Mouse (Mus musculus) liver, embryonic 12.5 days (tissue): Measurements from ENCODE around the gene Mtrf1. TPM values are rescaled to one million over a fixed set of nuclear protein-coding genes. Genes with fewer than 3 reads are reported as not detected.

Experiments
- ATAC-seq: fragments of 200-750 bp; cut with Nextera tagmentation; 2 replicates; pipeline ENCODE4 v1.8.0; 2017; ENCODE audit warnings: moderate number of reproducible peaks, mild to moderate bottlenecking, moderate library complexity
- H3K27ac ChIP-seq: fragments of 300-500 bp; sonication (generic); 2 replicates; pipeline ENCODE4 v1.5.1; 2016; ENCODE audit warnings: mild to moderate bottlenecking
- H3K27me3 ChIP-seq: fragments of 300-500 bp; sonication (generic); replicated peaks from 2 replicates; pipeline ENCODE4 v1.6.1; 2016; ENCODE audit warnings: mild to moderate bottlenecking, moderate library complexity
- H3K36me3 ChIP-seq: fragments of 300-500 bp; sonication (generic); 2 replicates; pipeline ENCODE4 v1.6.1; 2016; ENCODE audit warnings: mild to moderate bottlenecking, moderate library complexity
- H3K4me1 ChIP-seq: fragments of 300-500 bp; sonication (generic); 2 replicates; pipeline ENCODE4 v1.6.1; 2016
- H3K4me2 ChIP-seq: fragments of 300-500 bp; sonication (generic); 2 replicates; pipeline ENCODE4 v1.6.1; 2016; ENCODE audit warnings: mild to moderate bottlenecking, moderate library complexity
- H3K4me3 ChIP-seq: fragments of 300-500 bp; sonication (generic); 2 replicates; pipeline ENCODE4 v1.5.1; 2016; ENCODE audit warnings: mild to moderate bottlenecking, moderate library complexity
- H3K9ac ChIP-seq: fragments of 300-500 bp; sonication (generic); 2 replicates; pipeline ENCODE4 v1.6.1; 2016; ENCODE audit warnings: mild to moderate bottlenecking, moderate library complexity
- H3K9me3 ChIP-seq: fragments of 300-500 bp; sonication (generic); replicated peaks from 2 replicates; pipeline ENCODE4 v1.6.1; 2016; ENCODE audit warnings: mild to moderate bottlenecking, moderate library complexity
- WGBS: fragments of 180-500 bp; shearing (Covaris S2); methylation state at CpG from one replicate; pipeline ENCODE4 v1.1.7; 2016; ENCODE audit not compliant: insufficient replicate concordance; 5-methylcytosine and 5-hydroxymethylcytosine counted together
- polyA plus RNA-seq: library from polyadenylated mRNA; unstranded; fragments of >200 nt; fragmentation: Nextera tagmentation; extraction: Ambion mirVana; gene quantifications from 2 replicates; pipeline ENCODE4 v1.2.1, GENCODE M21; 2016

Gene Mtrf1
- polyA plus RNA-seq, result 6.7 and 7.3 TPM in 2 replicates

DNA sequence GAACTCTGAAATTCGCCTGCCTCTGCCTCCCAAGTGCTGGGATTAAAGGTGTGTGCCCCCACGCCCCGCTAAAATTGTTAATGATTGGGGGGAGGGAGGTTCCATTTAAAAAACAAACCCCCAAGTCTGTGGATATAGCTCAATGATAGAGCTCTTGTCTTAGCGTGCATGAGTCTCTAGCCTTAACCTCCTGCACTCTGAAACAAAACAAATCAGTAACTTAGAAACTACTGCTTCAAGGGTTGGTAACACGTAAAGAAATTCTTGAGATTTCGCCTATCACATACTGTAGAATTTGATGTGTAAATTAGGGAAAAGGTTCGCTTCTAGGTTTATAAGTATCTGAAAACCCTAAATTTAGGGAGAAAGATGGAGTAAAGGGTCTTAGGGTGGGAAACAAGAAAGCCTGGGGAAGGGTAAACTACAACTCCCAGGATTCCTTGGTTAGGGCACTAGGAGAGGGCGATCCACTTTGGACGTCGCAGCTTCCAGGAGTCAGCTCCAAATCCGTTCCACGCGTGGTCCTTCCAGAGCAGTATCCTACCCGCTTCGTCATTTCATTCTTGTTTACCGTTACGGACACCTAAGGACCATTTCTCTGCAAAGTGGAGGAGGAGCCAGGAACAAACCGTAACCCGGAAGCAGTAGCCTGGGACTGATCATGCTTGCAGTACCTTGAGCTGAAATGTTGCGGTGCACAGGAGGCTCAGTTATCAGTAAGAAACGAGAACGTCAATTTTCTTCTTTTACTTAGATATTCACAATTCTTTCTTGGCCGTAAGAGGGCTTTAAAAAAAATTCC is at the start of gene Mtrf1:
Gene Mtrf1, plus strand, starts transcription at position 452 of the 802 bp plus-strand sequence.
- ATAC-seq, result peak; percentile 87
- Histone ChIP-seq H3K9me3 (no peaks in the 10 kb centered on the region), H3K4me3 (peak within 1 kb of the TSS; percentile 67), H3K9ac (peak within 1 kb of the TSS; percentile 74), H3K4me2 (peak within 1 kb of the TSS; percentile 65), H3K36me3 (peaks cover 12% of the 10 kb centered on the region), H3K27me3 (no peaks in the 10 kb centered on the region), H3K27ac (peak within 1 kb of the TSS; percentile 81), H3K4me1 (peaks cover 10% of the 10 kb centered on the region)
- WGBS, result 19% methylated on average over 23 of the region's 23 CpGs

DNA sequence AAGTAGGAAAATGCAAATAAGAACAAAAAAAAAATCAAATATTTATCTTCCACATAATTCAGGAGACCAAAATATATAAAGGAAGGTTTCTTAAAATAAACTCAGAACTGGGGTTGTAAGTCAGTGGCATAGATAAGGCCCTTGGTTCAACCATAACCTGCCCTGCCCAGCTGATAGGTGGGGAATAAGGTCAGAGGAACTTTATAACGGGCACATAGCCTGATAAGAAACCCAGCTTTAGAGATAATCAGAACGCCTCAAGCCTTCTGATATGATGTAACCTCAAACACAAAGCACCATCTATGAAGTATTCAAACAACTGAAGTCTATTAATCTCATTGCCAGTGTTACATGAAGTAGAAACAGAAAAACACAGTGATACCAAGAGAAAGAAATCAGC is 39.5 kb upstream of the Mtrf1 start:
- no peak overlapping the region for H3K4me3 ChIP-seq
- peaks cover 21% of the 10 kb centered on the region for H3K4me1 ChIP-seq
- H3K27me3 ChIP-seq, result no peaks in the 10 kb centered on the region
- no peaks in the 10 kb centered on the region for H3K9me3 ChIP-seq
- 15% methylated on average over 2 of the region's 2 CpGs for WGBS
- peaks cover 78% of the 10 kb centered on the region for H3K36me3 ChIP-seq
- peak; percentile 89 for ATAC-seq
- H3K4me2 ChIP-seq, result no peak overlapping the region
- H3K9ac ChIP-seq, result no peak overlapping the region
- no peak overlapping the region for H3K27ac ChIP-seq

DNA sequence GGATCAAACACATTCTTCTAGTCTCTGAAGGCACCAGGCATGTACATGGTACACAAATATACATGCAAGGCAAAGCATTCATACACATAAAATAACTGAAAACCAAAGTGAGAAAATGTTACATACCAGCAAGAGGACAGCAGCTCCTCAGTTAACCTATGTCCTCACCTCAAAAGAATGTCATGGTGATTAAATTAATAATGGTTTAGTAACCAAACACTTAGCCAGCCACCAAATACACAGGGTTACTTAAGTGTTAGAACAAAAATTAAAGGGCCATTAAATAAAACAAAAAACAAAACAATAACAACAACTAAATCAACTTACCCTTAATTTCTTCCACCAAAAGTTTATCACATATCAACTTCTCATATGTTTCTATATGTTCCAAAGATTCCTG is 20.5 kb upstream of the Mtrf1 start:
- no peak for ATAC-seq

DNA sequence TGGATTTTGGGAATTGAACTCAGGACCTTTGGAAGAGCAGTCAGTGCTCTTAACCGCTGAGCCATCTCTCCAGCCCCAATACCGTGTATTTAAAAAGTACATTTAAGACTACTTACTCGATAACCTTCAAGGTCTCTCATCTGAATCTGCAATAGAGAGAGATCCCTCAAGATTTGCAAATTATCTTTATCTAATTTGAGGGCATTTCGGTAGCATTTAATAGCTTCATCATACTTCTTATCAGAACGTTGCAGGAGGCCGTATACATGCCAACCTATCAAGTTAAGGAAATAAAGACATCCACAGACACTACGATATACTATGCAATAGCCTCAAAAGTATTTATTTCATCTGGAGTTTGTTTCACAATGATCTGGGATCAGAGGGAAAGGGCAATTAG is 14.5 kb upstream of the Mtrf1 start:
- peaks cover 66% of the 10 kb centered on the region for H3K36me3 ChIP-seq
- 73% methylated on average over 7 of the region's 7 CpGs for WGBS
- H3K4me2 ChIP-seq, result no peak overlapping the region
- H3K27me3 ChIP-seq, result no peaks in the 10 kb centered on the region
- no peak overlapping the region for H3K4me3 ChIP-seq
- H3K27ac ChIP-seq, result no peak overlapping the region
- H3K9me3 ChIP-seq, result no peaks in the 10 kb centered on the region
- ATAC-seq, result peak; percentile 57; the same call in 1 of the 2 replicates
- peaks cover 15% of the 10 kb centered on the region for H3K4me1 ChIP-seq
- H3K9ac ChIP-seq, result no peak overlapping the region

More for the DNA sequence above, 20.5 kb upstream of the Mtrf1 start:
- Histone ChIP-seq H3K4me2 (no peak overlapping the region), H3K27ac (no peak overlapping the region), H3K9ac (no peak overlapping the region), H3K4me3 (no peak overlapping the region), H3K4me1 (no peaks in the 10 kb centered on the region), H3K36me3 (peaks cover 63% of the 10 kb centered on the region), H3K9me3 (no peaks in the 10 kb centered on the region), H3K27me3 (no peaks in the 10 kb centered on the region)

DNA sequence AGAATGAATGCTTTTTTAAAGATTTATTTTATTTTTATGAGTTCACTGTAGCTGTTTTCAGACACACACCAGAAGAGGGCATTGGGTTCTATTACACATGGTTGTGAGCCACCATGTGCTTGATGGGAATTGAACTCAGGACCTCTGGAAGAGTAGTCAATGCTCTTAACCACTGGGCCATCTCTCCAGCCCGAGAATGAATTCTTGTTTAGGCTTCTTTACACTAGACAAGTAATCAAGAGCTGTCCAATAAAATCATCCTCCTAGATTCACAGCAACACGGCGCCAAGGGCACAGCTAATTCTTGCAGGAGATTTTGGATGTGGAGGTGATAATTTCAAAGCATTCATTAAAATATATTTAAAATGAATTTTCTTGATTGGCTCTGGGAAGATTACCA is 9.3 kb upstream of the Mtrf1 start:
- Histone ChIP-seq H3K4me1 (peaks cover 39% of the 10 kb centered on the region), H3K36me3 (peaks cover 27% of the 10 kb centered on the region), H3K27me3 (no peaks in the 10 kb centered on the region), H3K9me3 (no peaks in the 10 kb centered on the region), H3K4me3 (peak overlapping the region; percentile 98; the same call in 1 of the 2 replicates), H3K27ac (no peak overlapping the region), H3K9ac (no peak overlapping the region), H3K4me2 (peak overlapping the region; percentile 88)
- 83% methylated on average over 3 of the region's 3 CpGs for WGBS
- no peak for ATAC-seq

DNA sequence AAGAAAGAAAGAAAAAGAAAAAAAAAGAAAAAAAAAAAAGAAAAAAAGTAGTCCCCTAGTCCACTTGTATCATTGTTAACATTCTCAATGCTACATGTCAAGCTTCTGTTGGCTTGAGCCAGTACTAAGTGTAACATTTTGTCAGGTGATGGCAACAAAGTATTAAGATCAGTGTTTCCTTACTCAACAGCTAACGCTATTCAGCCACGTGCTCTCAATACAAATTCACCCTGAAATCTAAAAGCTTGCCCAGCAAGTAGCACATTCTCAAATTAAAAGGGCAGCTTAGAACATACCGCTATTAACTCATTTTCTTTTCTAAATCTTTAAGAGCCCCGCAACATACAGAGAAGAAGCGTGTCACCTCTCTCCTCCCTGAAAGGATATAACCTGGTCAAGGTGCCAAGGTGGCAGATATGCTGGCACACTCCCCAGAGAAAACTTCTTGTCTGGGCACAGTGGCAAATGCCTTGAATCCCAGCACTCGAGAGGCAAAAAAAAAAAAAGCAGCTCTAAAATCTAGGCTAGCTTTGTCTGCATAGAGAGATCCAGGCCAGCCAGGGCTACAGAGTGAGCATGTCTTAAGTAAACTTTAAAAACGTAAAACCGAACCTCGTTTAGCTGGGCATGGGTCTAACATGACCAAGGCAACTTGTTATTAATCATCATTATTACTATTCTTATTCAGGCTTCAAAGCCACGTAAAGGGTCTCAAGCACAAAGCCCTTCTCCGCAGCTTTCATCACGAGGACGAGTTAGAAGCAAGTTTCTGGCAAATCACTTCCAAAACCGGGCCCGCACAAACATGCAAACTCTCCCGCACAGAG is 7.9 kb upstream of the Mtrf1 start:
- H3K27ac ChIP-seq, result peak overlapping the region; percentile 98
- WGBS, result 3% methylated on average over 16 of the region's 16 CpGs
- H3K4me2 ChIP-seq, result peak overlapping the region; percentile 88
- H3K36me3 ChIP-seq, result peaks cover 21% of the 10 kb centered on the region
- no peaks in the 10 kb centered on the region for H3K27me3 ChIP-seq
- peak overlapping the region; percentile 96 for H3K9ac ChIP-seq
- peak overlapping the region; percentile 98 for H3K4me3 ChIP-seq
- ATAC-seq, result no peak
- peaks cover 38% of the 10 kb centered on the region for H3K4me1 ChIP-seq
- no peaks in the 10 kb centered on the region for H3K9me3 ChIP-seq

DNA sequence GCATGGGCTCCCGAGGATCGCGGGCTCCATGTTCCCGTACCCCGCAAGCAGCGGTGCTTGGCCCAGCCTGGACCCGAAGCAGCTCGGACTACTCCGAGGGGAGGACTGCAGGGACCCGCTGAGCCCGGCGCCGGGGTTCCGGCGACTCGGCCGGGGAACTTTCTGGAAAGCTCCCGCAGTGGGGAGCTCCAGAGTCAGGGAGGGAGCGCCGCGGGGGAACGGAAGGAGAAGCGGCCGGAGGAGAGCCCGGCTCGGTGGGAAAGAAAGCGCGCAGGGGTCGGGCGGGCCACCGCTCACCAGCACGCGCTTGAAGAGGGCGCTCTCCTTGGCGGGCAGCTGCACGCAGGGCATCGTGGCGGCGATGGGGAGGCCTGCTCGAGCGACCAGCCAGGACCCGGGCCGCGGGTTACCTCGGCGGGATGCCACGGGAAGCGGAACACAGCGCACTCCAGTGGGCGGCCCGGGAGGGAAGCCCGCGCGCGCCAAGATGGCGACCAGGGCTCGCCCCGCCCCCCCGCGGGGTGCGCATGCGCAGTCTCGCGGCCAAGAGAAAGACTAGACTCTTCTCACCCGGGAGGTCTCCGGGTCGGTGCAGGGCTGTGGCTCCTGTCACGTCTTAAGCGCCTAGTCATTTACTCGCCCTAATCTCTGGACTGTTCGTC is 7.2 kb upstream of the Mtrf1 start, which contains the start of gene Naa16:
Gene Naa16, minus strand, starts transcription at position 514 of the 662 bp plus-strand sequence.
- H3K4me3 ChIP-seq, result peak within 1 kb of the TSS; percentile 98
- H3K9me3 ChIP-seq, result no peaks in the 10 kb centered on the region
- peaks cover 16% of the 10 kb centered on the region for H3K36me3 ChIP-seq
- H3K27ac ChIP-seq, result peak within 1 kb of the TSS; percentile 98
- peaks cover 38% of the 10 kb centered on the region for H3K4me1 ChIP-seq
- no peaks in the 10 kb centered on the region for H3K27me3 ChIP-seq
- peak within 1 kb of the TSS; percentile 96 for H3K9ac ChIP-seq
- peak; percentile 93 for ATAC-seq
- peak within 1 kb of the TSS; percentile 88 for H3K4me2 ChIP-seq
- WGBS, result under 1% methylated on average over 71 of the region's 71 CpGs

DNA sequence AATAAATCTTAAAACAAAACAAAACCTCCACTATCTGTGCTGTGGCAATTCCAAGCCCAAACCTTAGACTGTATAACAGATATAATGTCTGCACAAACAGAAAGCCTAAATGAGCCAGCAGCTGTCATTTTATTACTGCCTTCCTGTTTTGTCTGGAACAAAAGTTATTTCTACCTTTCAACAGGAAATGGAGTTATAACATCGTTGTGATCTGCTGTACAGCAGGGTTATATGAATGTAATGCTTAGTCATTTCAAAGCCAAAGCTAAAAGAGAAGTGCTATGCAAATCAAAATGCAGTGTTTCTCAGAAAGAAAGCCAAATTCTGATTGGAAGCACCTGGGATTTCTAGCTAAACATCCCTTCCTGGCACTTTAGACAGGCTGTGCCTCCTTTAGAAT is 4.3 kb upstream of the Mtrf1 start:
- 38% methylated on average over 1 of the region's 1 CpGs for WGBS
- Histone ChIP-seq H3K4me2 (no peak overlapping the region), H3K9me3 (no peaks in the 10 kb centered on the region), H3K36me3 (no peaks in the 10 kb centered on the region; the same call in 1 of the 2 replicates), H3K4me3 (no peak overlapping the region), H3K27ac (no peak overlapping the region), H3K27me3 (no peaks in the 10 kb centered on the region), H3K9ac (no peak overlapping the region), H3K4me1 (peaks cover 33% of the 10 kb centered on the region)
- no peak for ATAC-seq

DNA sequence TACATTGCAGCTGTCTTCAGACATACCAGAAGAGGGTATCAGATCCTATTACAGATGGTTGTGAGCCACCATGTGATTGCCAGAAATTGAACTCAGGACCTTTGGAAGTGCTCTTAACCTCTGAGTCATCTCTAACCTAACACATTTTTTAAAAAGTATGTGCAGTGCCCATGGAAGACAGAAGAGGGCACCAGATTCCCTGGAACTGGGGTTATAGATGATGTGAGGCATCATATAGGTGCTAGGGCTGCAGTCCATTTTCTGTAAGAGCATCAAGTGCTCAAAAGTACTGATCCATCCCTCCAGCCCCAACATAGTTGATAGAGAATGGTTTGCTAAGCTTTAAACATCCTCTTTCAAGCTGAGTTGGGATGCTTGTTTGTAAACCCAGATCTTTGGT is 3.0 kb upstream of the Mtrf1 start:
- H3K27me3 ChIP-seq, result no peaks in the 10 kb centered on the region
- H3K4me3 ChIP-seq, result no peak overlapping the region
- H3K4me1 ChIP-seq, result peaks cover 25% of the 10 kb centered on the region
- ATAC-seq, result no peak
- H3K4me2 ChIP-seq, result no peak overlapping the region
- H3K36me3 ChIP-seq, result no peaks in the 10 kb centered on the region
- no peak overlapping the region for H3K9ac ChIP-seq
- no peak overlapping the region for H3K27ac ChIP-seq
- H3K9me3 ChIP-seq, result no peaks in the 10 kb centered on the region

DNA sequence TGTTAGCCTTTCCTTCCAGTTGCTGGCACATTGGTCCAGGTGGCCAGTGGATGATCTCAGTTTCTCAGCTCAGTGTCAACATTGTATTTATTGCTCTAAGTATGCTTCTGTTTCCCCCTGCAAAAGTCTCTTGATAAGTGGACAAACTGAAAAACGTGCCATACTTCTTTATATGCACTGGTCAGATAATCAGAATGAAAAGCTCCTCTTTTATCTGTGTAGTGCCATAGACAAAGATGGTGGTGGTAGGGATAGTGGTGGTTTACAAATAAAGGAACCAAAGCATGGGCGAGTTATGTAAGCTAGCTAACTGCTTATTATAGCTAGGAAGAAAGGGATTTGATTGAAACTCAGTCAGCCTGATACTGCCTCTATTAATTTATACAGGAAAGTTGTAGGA is 10.1 kb downstream of the Mtrf1 start:
- H3K27me3 ChIP-seq, result no peaks in the 10 kb centered on the region
- no peak overlapping the region for H3K27ac ChIP-seq
- no peak for ATAC-seq
- peaks cover 9% of the 10 kb centered on the region; the same call in 1 of the 2 replicates for H3K4me1 ChIP-seq
- no peak overlapping the region for H3K4me2 ChIP-seq
- H3K9me3 ChIP-seq, result no peaks in the 10 kb centered on the region
- H3K4me3 ChIP-seq, result no peak overlapping the region
- H3K36me3 ChIP-seq, result peaks cover 13% of the 10 kb centered on the region
- H3K9ac ChIP-seq, result no peak overlapping the region
- WGBS, result 40% methylated on average over 2 of the region's 2 CpGs

DNA sequence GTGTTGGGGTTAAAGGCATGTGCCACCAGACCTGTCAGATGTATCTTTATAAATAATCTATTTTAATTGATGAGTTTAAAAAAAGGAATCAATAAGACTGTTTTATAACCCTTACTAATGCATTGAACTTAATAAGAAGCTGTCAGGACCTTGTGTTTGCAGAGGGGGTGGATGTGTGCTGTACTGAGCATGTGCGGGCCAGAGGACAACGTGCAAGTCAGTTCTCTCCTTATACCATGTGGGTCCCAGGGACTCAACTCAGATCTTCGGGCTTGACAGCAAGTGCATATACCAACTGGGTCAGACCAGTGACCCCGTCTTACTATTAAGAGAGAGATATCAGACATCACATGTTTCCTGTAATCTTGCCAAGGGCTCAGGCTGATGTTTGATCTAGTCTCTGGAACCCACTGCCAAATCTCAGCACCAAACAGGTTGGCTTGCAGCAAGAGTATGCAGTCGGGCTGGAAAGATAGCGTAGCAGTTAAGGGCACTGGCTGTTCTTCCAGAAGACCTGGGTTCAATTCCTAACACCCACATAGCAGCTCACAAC is 11.8 kb downstream of the Mtrf1 start:
- Histone ChIP-seq H3K4me1 (peaks cover 9% of the 10 kb centered on the region; the same call in 1 of the 2 replicates), H3K36me3 (peaks cover 17% of the 10 kb centered on the region), H3K4me2 (no peak overlapping the region), H3K27ac (no peak overlapping the region), H3K27me3 (no peaks in the 10 kb centered on the region), H3K4me3 (no peak overlapping the region), H3K9me3 (no peaks in the 10 kb centered on the region), H3K9ac (no peak overlapping the region)
- no peak for ATAC-seq
- 76% methylated on average over 6 of the region's 6 CpGs for WGBS
